Mouse (Mus musculus) left cerebral cortex, postnatal 25 days (tissue): ENCODE data around the gene Crtc2. TPM values are rescaled to one million over a fixed set of nuclear protein-coding genes. Genes with fewer than 3 reads are reported as not detected.
"Not testable (repeated sequence)": the region's sequence is repeated elsewhere in the genome, so short reads cannot be mapped to it uniquely, and the experiment has no call there.

ENCODE experiments used
- DNase-seq, 2 experiments: peaks; one replicate each; pipeline ENCODE4 v3.0.0; 2022; ENCODE audit warnings: low spot score in 2 of 2, mixed read lengths in 1 of 2
- intact Hi-C: fragments of 180-260 bp; cut with DNase I; formaldehyde crosslinking; loops from one replicate; pipeline ENCODE4 v1.15.1; 2025
- total RNA-seq, 2 experiments: library from RNA; stranded (reverse); gene quantifications; 2 replicates each; pipeline ENCODE4 v1.2.3; 2021

The Crtc2 gene
- total RNA-seq, 2 experiments from 2014 or later = 25.8 to 30.7 TPM

- intact Hi-C loops = no loop called here
- DNase-seq = no peak
Measured at GRCm38 (mm10) chr3:90241669-90242358, 12.1 kb upstream of the Crtc2 start.

- intact Hi-C loops = no loop called here
- DNase-seq = no peak
Measured at GRCm38 (mm10) chr3:90242984-90243775, 10.8 kb upstream of the Crtc2 start, which contains the start of gene Creb3l4. Gene Creb3l4 (minus strand): TSS chr3:90243512.

GRCm38 (mm10) chr3:90245406-90245805, 8.6 kb upstream of the Crtc2 start:
- intact Hi-C loops = no loop called here
- DNase-seq = no peak

- intact Hi-C loops = loop anchor here (2.0 kb wide), 1 partner anchor 17 kb away; the partner anchor contains the start of gene Jtb
- DNase-seq = no peak
Measured at GRCm38 (mm10) chr3:90247630-90247959, 6.4 kb upstream of the Crtc2 start.

- intact Hi-C loops = loop anchor here (2.0 kb wide), 1 partner anchor 17 kb away; the partner anchor contains the start of gene Jtb
Measured at GRCm38 (mm10) chr3:90247960-90248745, 5.8 kb upstream of the Crtc2 start, which contains the start of gene Slc39a1. Gene Slc39a1 (plus strand): TSS chr3:90248172.

GRCm38 (mm10) chr3:90248746-90249100, 5.2 kb upstream of the Crtc2 start:
- intact Hi-C loops = no loop called here
- DNase-seq = peak in 1 of 2 experiments; percentile 32

More at GRCm38 (mm10) chr3:90247960-90248745, 5.8 kb upstream of the Crtc2 start, which contains the start of gene Slc39a1:
- DNase-seq = peak; percentile 93 to 96

- intact Hi-C loops = no loop called here
- DNase-seq = no peak
Measured at GRCm38 (mm10) chr3:90250791-90251190, 3.2 kb upstream of the Crtc2 start.

GRCm38 (mm10) chr3:90251731-90252226, 2.2 kb upstream of the Crtc2 start:
- peak in 1 of 2 experiments; percentile 46 for DNase-seq
- intact Hi-C loops = not testable (repeated sequence)

GRCm38 (mm10) chr3:90252659-90253058, 1.3 kb upstream of the Crtc2 start:
- DNase-seq, intact Hi-C loops: not testable (repeated sequence)

- DNase-seq, intact Hi-C loops: not testable (repeated sequence)
Measured at GRCm38 (mm10) chr3:90253174-90253573, 789 bp upstream of the Crtc2 start.

GRCm38 (mm10) chr3:90254419-90255193, 643 bp downstream of the Crtc2 start:
- DNase-seq = no peak
- intact Hi-C loops = no loop called here

GRCm38 (mm10) chr3:90255194-90255565, 1.2 kb downstream of the Crtc2 start:
- intact Hi-C loops = no loop called here
- no peak for DNase-seq

- intact Hi-C loops = no loop called here
- DNase-seq = no peak
Measured at GRCm38 (mm10) chr3:90255784-90256353, 1.9 kb downstream of the Crtc2 start.

GRCm38 (mm10) chr3:90256731-90257530, 3.0 kb downstream of the Crtc2 start:
- DNase-seq = no peak
- intact Hi-C loops = no loop called here

- intact Hi-C loops = no loop called here
- DNase-seq = no peak
Measured at GRCm38 (mm10) chr3:90258521-90258920, 4.6 kb downstream of the Crtc2 start.

- no peak for DNase-seq
- intact Hi-C loops = no loop called here
Measured at GRCm38 (mm10) chr3:90263121-90263771, 9.3 kb downstream of the Crtc2 start.

GRCm38 (mm10) chr3:90264687-90265033, 10.7 kb downstream of the Crtc2 start:
- no peak for DNase-seq
- intact Hi-C loops = loop anchor here (1.0 to 5.0 kb wide), 2 partner anchors 28 to 108 kb away; no protein-coding TSS in a partner anchor
